Mouse (Mus musculus): ENCODE data around the gene Ren1.

Ren1 gene

DNA sequence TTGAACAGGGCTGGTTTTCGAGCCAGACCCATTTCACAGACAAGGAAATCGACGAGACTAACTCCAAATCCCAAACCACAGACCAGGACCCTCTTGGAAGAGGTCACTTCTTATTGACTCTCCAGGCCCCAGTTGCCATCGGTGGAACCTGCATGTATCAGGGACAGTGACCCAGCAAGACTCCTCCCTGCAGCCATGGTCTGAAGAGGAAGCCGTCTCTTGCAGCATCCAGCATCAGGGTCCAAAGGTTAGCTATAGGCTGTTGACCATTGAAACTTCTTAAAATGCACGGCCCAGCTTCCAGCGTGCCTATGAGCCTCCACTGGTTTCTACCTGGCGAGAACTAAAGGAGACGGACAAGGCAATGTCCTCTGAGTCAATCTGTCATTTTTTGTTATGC, 59.5 kb downstream of the Ren1 start:
- no peak for DNase-seq (ENCODE audit: low spot score in 2 of 2)
